In genomic region chr14:62855863-62856262, GRCm38 (mm10) we compare ENCODE assay signal across 14 mouse cellular contexts. TPM values are rescaled to one million over a fixed set of nuclear protein-coding genes. Genes with fewer than 3 reads are reported as not detected.
DNase-seq lines count a peak whose midpoint lies in the region; ATAC-seq and TF ChIP-seq lines count a peak whose summit lies in the region.
"Had no signal": no experiment of that assay in that cellular context is flagged by ENCODE, and none has a peak within 500 bp of the region (broad histone marks: within the 10 kb centered on the region; RNA-seq: fewer than 3 reads in every experiment).

No protein-coding gene starts in this region.

- no peak overlapping the region for H3K9ac ChIP-seq in forebrain, embryonic 16.5 days (replicated peaks; ENCODE audit: low read depth, low read length)
- no peak overlapping the region for H3K9ac ChIP-seq in kidney, postnatal 0 days (ENCODE audit: low read depth, low read length)

- H3K27ac ChIP-seq in forebrain, embryonic 16.5 days (ENCODE audit: low read length), result no peak overlapping the region
- no peak overlapping the region for H3K27ac ChIP-seq in forebrain, embryonic 10.5 days
- H3K27ac ChIP-seq in kidney, postnatal 0 days, result no peak overlapping the region; the same call in 1 of the 2 replicates
- H3K27ac ChIP-seq: hindbrain, embryonic 10.5 days had no signal

- intact Hi-C loops in left cerebral cortex, postnatal 10 days (cut with DNase I), result no loop called here

- peak overlapping the region; percentile 8 for H3K4me2 ChIP-seq in forebrain, embryonic 16.5 days (ENCODE audit: low read length)
- H3K4me2 ChIP-seq in kidney, postnatal 0 days (ENCODE audit: low read length), result no peak overlapping the region

- no peak for ATAC-seq in forebrain, embryonic 16.5 days
- no peak for ATAC-seq in kidney, postnatal 0 days (replicated peaks; ENCODE audit: low FRiP score, low read depth)
- ATAC-seq: CD4-positive, CD25-positive, alpha-beta regulatory T cell, adult 4 months had no signal

- DNase-seq in forebrain, embryonic 10.5 days (ENCODE audit: extremely low spot score, low spot score), result no peak
- peak; percentile 61 for DNase-seq in kidney, postnatal 0 days (ENCODE audit: low spot score)
- DNase-seq in kidney, adult 18-20 months, result no peak
- peak; percentile 43 for DNase-seq in retina, postnatal 1 day
- DNase-seq in retina, embryonic 14.5 days (ENCODE audit: low spot score), result no peak
- DNase-seq in testis, postnatal 14 days (ENCODE audit: low spot score), result no peak
- DNase-seq in left cerebral cortex, postnatal 10 days (ENCODE audit: extremely low spot score in 1 of 2, low spot score in 2 of 2), result no peak
- DNase-seq: cerebellum, postnatal 25 days; gastrocnemius, postnatal 10 days; lung, adult 18-20 months; thymus, adult 2 months had no signal

- TF ChIP-seq CTCF in kidney, postnatal 0 days (IDR thresholded peaks at IDR 0.05; ENCODE audit: low read depth), result no peak

- H3K4me1 ChIP-seq in forebrain, embryonic 16.5 days (replicated peaks; ENCODE audit: control insufficient read depth, insufficient read depth, low read length), result peaks cover 15% of the 10 kb centered on the region
- H3K4me1 ChIP-seq in forebrain, embryonic 10.5 days, result peaks cover 30% of the 10 kb centered on the region
- H3K4me1 ChIP-seq in kidney, postnatal 0 days (replicated peaks; ENCODE audit: insufficient read depth, low read length), result no peaks in the 10 kb centered on the region

- 68% methylated on average over 3 of the region's 3 CpGs for WGBS in forebrain, embryonic 16.5 days
- WGBS in forebrain, embryonic 10.5 days, result 86% methylated on average over 3 of the region's 3 CpGs
- 45% methylated on average over 3 of the region's 3 CpGs for WGBS in kidney, postnatal 0 days

- H3K4me3 ChIP-seq in forebrain, embryonic 16.5 days (replicated peaks; ENCODE audit: low read length), result no peak overlapping the region
- H3K4me3 ChIP-seq in forebrain, embryonic 10.5 days, result no peak overlapping the region
- H3K4me3 ChIP-seq in kidney, postnatal 0 days (replicated peaks; ENCODE audit: low read depth, low read length), result no peak overlapping the region
- H3K4me3 ChIP-seq: hindbrain, embryonic 10.5 days had no signal

- H3K27me3 ChIP-seq in forebrain, embryonic 16.5 days (replicated peaks; ENCODE audit: control insufficient read depth, insufficient read depth, low read length), result no peaks in the 10 kb centered on the region
- H3K27me3 ChIP-seq in forebrain, embryonic 10.5 days (ENCODE audit: poor library complexity, severe bottlenecking), result no peaks in the 10 kb centered on the region
- H3K27me3 ChIP-seq in kidney, postnatal 0 days (ENCODE audit: insufficient read depth, low read length), result no peaks in the 10 kb centered on the region

- no peaks in the 10 kb centered on the region for H3K36me3 ChIP-seq in forebrain, embryonic 16.5 days (ENCODE audit: control insufficient read depth, insufficient read depth)
- H3K36me3 ChIP-seq in forebrain, embryonic 10.5 days (replicated peaks), result peaks cover 15% of the 10 kb centered on the region
- no peaks in the 10 kb centered on the region for H3K36me3 ChIP-seq in kidney, postnatal 0 days (ENCODE audit: insufficient read depth, low read length)

- no peaks in the 10 kb centered on the region for H3K9me3 ChIP-seq in forebrain, embryonic 16.5 days (ENCODE audit: control insufficient read depth, low read length)
- H3K9me3 ChIP-seq in forebrain, embryonic 10.5 days, result peaks cover 6% of the 10 kb centered on the region; the same call in 1 of the 2 replicates
- H3K9me3 ChIP-seq in kidney, postnatal 0 days (replicated peaks; ENCODE audit: low read length), result no peaks in the 10 kb centered on the region
- H3K9me3 ChIP-seq: hindbrain, embryonic 10.5 days had no signal

RNA-seq across cellular contexts. Expression of gene Wdfy2, which starts 18.4 kb away (rescaled TPM):
- 8.9 and 11.0 TPM in 2 replicates for polyA plus RNA-seq in forebrain, embryonic 16.5 days (2015; fragmentation: Nextera tagmentation; extraction: Ambion mirVana)
- polyA plus RNA-seq in forebrain, embryonic 10.5 days (2016; fragmentation: Nextera tagmentation; extraction: Ambion mirVana), result 15.5 TPM in 2 replicates
- 3.9 and 4.6 TPM in 2 replicates for polyA plus RNA-seq in kidney, postnatal 0 days (2015; fragmentation: Nextera tagmentation; extraction: Ambion mirVana)
- total RNA-seq in left cerebral cortex, postnatal 10 days (2021), result 10 to 100 TPM; 11.3 to 11.8 TPM

Comparison
In these comparisons a context has a peak if more than half of its experiments do, and no peak if none do; other contexts are left out.
1. DNase-seq: peak in kidney, postnatal 0 days (single experiment) and retina, postnatal 1 day (single experiment); none in forebrain, embryonic 10.5 days (single experiment), kidney, adult 18-20 months (single experiment), retina, embryonic 14.5 days (single experiment), testis, postnatal 14 days (single experiment) and left cerebral cortex, postnatal 10 days (0 of 2).